Mouse (Mus musculus) ZHBTc4 (cell line): ENCODE results near the gene Actn2.

ENCODE experiments used
- DNase-seq: peaks from one replicate; pipeline ENCODE4 v3.0.0-alpha.2; 2011; ENCODE audit warnings: low read depth, low spot score

The Actn2 gene

DNA sequence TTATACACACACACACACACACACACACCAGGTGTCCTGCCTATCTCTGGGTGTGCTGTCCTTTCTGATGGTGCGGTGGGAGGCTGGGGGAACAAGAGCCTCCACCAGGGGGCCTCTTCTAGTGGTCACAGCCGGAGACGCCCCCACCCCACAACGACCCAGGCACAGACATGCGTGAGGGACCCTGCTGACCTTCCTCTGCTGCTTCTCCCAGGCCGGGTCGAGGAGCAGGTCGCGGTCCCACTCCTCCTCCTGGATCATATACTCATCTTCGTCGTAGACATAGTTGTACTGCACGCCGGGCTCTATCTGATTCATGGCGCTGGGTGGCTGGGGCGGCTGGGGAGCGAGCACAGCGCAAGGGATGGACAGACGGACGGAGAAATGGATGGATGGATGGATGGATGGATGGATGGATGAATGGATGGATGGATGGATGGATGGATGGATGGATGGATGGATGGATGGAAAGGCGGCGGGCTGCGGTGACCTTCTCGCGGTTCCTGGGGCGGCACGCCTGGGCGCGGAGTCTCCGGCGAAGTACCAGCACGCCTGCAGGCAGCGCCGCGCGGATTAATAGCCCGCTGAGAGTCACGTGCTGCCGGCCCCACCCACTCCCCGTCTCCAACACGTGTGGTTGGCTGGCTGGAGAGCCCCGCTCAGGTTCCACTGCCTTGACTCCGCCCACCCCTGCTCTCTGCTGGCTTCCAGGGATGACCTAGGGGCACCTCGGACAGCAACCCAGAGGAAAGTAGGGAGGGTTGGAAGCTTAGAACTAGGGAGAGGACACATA lies at the start of gene Actn2:
Gene Actn2, minus strand, starts transcription at position 578 of the 793 bp plus-strand sequence.
- DNase-seq: peak; percentile 97

GRCm38 (mm10) chr13:12386286-12386685 lies 45.7 kb upstream of the Actn2 start:
- DNase-seq: peak; percentile 50

GRCm38 (mm10) chr13:12384796-12385195 lies 44.2 kb upstream of the Actn2 start:
- DNase-seq: no peak

- DNase-seq: no peak
Observed at GRCm38 (mm10) chr13:12376778-12377177, 36.2 kb upstream of the Actn2 start.

DNA sequence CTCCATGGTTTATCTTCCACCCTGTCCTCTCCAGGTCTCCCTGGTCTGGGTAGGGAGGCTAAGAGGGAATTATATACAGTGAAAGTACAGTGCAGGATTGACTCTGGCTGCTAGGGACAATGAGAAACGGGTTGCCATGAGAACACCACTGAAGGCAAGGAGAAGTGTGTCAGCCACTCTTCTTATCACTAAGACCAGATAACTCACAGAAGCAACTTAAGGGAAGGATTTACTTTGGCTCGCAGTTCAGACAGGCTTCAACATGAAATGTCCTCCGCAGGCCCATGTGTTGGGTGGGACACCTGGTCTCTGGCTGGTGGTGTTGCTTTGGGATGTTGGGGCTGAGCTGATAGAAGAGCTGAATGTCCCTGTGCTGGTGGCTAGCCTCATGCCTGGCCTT lies 32.2 kb upstream of the Actn2 start:
- DNase-seq: peak; percentile 28

- DNase-seq: no peak
Observed at GRCm38 (mm10) chr13:12369930-12370329, 29.4 kb upstream of the Actn2 start.

GRCm38 (mm10) chr13:12369041-12369621 lies 28.6 kb upstream of the Actn2 start:
- DNase-seq: no peak

- DNase-seq: no peak
Observed at GRCm38 (mm10) chr13:12361486-12361885, 20.9 kb upstream of the Actn2 start.

DNA sequence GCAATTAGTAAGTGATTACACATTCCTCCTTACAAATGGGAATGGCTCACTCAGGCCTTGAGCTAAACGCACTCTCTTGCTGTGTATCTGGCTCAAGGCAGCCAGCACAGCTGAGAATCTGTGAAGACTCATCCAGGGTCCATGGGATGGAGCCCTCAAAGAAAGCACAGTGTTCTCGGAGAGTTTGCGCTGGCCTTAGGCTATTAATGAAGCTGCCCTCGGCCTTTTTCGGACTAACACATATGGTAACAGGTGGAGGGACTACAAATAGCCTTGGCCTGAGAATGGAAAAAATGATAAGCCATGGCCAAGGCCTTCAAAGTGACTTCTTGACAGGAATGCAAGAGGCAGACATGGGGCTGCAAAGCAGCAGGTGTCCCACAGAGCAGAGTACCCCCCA lies 17.0 kb upstream of the Actn2 start:
- DNase-seq: no peak

GRCm38 (mm10) chr13:12356184-12356583 lies 15.6 kb upstream of the Actn2 start:
- DNase-seq: no peak

- no peak for DNase-seq
Observed at GRCm38 (mm10) chr13:12349197-12349824, 8.8 kb upstream of the Actn2 start.

- no peak for DNase-seq
Observed at GRCm38 (mm10) chr13:12346837-12347236, 6.3 kb upstream of the Actn2 start.

DNA sequence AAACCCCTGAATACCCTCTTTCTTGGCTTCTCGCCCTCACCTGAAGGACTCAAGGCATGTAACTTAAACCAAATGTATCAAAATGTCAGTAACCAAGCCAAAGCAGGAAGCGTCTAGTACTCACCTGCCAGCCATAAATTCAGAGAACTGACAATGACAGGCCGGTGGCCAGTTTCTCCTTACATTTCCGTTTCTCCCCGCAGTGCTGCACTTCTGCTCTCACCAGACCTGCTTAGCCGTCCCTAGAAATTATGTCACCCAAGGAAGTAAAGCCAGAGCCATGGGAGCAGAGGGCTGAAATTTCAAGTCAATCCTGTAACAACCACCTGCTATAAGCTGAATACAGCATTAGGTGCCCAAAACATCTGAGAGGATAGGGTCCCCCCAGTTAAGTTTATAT lies 887 bp upstream of the Actn2 start:
- DNase-seq: no peak

DNA sequence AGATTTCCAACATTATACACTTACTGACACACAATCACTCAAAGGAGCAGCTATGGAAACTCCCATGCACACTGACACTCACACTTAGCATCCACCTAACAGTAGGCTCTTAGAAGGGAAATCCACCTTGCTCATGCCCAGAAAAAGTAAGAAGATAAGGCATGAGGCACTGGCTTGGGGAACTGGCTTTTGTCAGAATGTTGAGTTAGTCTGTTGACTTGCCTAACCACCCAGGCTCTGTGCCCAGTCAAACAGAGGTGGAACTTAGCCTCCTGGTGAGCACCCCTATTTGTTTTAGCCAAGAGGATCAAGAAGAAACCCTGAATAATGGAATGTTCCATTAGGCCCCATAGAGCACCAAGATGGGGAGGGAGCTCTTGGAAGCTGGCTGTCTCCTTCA lies 1.1 kb downstream of the Actn2 start:
- DNase-seq: no peak

DNA sequence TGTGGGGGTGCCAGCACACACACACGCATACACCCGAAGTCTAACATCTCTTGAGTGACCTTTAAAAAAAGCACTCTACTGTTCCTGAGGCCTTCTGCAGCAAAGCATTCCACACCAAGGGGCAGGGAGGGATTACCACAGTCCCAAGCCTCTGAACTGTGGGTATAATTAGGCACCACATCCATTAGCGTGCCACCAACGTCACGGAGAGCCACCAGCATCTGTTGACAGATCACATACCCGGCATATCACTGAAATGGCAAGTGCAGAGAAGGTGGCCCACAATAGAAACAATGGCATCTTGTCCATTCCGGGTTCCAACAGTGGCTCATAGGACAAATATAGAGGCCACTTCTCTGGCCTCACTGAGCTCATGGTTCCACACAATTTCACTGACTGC lies 2.8 kb downstream of the Actn2 start:
- DNase-seq: no peak

- DNase-seq: no peak
Observed at GRCm38 (mm10) chr13:12334016-12334415, 6.5 kb downstream of the Actn2 start.

GRCm38 (mm10) chr13:12331528-12331927 lies 9.0 kb downstream of the Actn2 start:
- no peak for DNase-seq

DNA sequence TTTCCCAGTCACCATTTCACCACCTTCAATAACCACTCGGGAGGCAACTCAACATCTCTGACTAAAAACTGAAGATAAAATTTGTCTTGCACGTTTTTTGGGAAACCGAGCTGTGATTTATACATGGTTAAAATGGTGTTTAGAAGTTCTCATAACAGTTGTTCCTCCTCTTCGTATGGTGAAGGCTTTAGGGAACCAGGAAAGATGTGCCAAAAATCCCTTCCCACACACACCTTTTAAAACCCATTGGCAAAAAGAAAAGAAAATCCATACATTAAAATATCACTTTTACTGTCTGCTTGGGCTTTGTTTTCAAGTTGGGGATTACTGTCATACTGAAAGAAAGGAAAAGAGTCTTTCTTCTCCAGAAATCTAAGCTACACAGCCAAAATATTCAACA lies 12.2 kb downstream of the Actn2 start:
- no peak for DNase-seq

GRCm38 (mm10) chr13:12327577-12327976 lies 13.0 kb downstream of the Actn2 start:
- no peak for DNase-seq

- DNase-seq: no peak
Observed at GRCm38 (mm10) chr13:12323076-12323625, 17.4 kb downstream of the Actn2 start.

DNA sequence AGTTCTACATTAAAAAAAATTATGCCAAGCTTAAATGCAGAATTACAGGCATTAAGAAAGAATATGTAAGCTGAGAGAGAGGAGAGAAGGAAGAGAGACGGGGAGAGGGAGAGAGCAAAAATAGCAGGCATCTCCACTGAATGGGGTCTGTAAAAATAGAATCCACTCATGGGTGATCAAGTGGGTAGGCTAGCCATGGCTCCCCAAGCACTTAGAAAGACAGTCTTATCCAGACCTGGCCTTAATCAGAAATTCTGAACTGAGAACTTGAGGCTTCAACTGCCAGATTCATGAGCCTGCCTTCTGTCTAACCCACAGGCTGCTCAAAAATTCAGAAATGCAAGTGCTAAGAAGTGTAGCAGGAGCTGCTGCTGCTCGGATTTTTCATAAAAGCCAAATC lies 20.4 kb downstream of the Actn2 start:
- no peak for DNase-seq

DNA sequence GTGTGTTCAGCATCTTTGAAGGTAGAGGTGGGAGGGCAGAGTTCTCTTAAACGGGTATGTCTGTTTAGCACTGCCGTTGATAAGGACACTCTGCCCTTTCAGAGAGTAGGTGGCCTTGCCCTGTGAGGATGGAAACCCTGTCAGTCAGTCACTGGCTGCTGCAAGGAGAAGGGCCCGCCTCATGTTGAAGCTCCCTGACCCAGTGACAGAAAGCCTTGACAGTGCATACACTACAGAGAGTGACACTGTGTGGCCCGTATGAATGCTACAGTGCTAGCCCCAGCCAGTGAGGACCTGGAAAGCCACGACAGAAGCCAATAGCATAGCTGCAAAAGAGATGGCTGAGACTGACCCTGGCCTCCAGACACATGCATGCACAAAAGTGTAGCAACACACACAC lies 22.5 kb downstream of the Actn2 start:
- no peak for DNase-seq
